Mouse (Mus musculus) myocyte (in vitro differentiated cells): ENCODE data around the gene Sh2d2a.

Source experiments
- CEBPB ChIP-seq: IDR thresholded peaks from 2 replicates; pipeline ENCODE4 v1.6.1; 2011; ENCODE audit warnings: mild to moderate bottlenecking, moderate library complexity; ENCODE audit not compliant: poor library complexity, insufficient read depth, severe bottlenecking
- USF1 ChIP-seq: IDR thresholded peaks from one replicate; pipeline ENCODE4 v1.6.1; 2011; ENCODE audit warnings: low read depth, mild to moderate bottlenecking, control low read depth, moderate library complexity

DNA sequence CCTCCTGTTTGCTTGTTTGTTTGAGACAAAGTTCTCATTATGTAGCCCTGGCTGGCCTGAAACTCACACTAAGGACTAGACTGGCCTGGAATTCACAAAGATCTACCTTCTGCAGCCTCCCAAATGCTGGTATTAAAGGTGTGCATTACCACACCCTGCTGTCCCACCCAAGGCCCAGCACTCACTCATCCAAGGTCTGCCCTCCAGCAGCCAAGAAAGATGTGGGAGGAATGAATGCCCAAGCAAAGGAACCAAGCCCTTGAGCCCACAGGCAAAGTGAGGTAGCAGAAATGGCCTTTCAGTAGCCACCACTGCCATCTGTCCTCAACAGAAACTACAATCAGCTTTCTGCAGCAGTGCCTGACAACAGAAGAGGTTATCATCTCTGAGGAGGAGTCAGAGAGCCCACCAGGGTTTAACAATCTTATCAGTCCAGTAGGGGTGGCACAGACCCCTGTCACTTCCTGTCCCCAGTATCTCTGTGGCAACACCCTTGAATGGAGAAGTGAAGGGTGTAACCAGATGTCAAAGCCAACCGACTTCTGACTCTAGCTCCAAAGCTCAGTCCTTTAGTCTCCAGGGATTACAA is 54.6 kb downstream of the Sh2d2a start:
- no peak for TF ChIP-seq CEBPB
- no peak for TF ChIP-seq USF1
